Mouse (Mus musculus): ENCODE data around the gene Ddx42.
A peak's percentile ranks its signal among the peaks of the same experiment; 100 is the strongest.
"Not testable (repeated sequence)": the region's sequence is repeated elsewhere in the genome, so short reads cannot be mapped to it uniquely, and the experiment has no call there.

Ddx42 gene

DNA sequence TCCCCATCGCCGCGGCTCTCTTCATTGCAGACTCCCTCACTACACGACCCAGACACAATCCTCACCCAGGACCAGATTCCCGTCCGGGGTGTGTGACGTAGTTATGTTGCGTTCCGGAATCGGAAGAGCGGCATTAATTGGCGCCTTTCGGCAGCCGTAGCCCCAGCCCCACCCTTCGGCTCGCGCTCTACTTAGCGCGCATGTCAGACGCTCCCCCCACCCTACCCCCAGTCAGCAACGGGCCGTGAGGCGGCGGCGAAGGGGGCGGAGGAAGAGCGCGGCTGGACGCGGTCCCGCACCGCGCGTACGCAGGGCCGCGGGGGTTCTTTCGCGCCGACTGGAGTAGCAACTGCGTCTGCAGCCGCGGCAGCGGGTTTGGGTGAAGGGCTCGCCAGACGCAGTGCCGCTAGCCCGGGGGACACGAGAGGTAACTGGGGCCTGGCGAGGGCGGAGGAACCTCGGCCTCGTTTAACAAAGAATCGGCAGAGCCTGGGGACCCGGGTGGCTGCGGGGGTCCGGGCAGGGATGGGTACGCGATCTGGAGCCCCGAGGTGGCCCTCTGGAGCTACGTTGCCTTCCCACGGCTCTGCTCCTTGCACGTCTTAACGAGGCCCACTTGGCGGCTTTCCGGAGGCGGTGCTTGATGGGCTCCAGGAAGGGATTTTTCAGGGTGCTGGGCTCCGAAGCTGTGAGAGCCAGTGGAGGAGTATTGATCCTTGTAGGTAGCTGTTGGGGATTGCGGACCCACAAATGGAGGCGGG, at the start of gene Ddx42:
Ddx42 (plus strand) TSS at position 197 of the 761 bp plus-strand sequence.
- DNase-seq (ENCODE audit: inconsistent age in 2 of 2, low spot score in 1 of 2): peak; percentile 94 to 97

DNA sequence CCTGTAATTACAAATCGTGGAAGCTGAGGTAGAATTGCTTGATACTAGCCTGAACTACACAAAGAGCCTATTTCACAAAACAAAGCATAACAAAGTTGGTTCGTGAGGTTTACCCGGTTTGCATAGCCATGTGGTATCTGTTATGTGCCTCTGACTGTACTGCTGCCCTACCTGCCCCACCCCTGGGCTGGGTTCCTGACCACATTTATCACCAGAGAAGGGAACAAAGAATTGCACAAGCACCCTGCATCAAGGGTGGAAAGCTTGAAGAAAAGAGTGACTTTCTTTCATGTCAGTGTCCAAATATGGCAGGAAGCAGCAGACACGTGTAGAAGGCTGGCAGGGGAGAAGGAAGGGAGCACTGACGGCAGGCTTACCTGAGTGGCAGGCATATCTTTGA, 49.3 kb upstream of the Ddx42 start:
- DNase-seq (ENCODE audit: inconsistent age in 2 of 2, low spot score in 1 of 2): no peak

DNA sequence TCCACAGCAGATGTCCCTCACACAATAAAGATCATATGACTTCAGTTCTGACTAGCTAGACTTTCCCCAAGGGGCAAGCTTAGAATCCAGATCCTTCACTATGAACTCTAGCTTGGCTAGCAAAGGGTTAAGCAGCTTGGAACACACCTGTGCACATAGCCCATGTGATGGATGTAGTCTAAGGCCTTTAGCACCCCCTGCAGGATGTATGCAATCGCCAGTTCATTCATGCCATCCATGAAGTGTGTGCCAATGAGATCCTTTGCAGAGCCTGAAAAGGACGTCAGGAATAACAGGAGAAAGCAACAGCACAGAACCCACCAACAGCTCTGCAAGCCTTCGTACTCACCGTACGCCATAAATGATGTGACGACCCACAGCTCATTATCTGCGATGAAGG, 45.9 kb upstream of the Ddx42 start:
- DNase-seq (ENCODE audit: inconsistent age in 2 of 2, low spot score in 1 of 2): no peak

DNA sequence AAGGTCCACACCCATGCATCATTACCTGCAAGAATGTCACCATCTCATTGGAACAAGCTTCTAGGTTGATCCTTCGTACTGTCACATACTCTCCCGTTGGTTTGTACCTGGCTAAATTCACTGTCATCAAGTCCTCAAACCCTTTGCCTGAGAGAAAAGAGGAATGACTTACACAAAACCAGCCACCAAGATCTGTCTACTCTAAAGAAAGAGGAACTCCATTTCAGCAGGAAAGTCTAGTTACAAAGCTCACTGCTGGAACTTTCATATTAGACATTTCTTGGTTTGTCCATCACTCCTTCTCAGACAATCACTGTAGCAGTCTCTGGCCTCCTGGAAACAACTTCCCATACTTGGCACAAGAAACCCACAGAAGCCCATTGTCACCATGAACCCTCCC, 43.5 kb upstream of the Ddx42 start:
- DNase-seq (ENCODE audit: inconsistent age in 2 of 2, low spot score in 1 of 2): no peak

DNA sequence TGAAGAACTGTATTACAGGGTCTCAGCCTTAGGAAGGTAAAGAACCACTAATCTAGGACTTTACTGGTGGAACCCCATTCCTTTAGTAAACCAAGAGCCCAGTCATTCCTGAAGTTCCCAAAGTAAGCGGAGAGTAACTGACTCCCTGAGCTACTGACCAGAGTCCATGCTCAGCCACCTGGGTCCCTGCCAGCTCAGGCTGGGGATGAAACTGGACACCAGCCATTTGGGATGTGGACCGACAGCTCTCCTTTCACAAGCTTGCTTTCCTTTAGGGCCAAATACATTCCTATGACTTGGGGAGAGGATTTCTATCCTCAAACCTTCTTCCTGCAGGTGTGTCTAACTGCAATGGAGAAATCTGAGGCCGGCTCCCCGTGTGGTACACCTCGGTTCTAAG, 42.4 kb upstream of the Ddx42 start:
- no peak for DNase-seq (ENCODE audit: inconsistent age in 2 of 2, low spot score in 1 of 2)

DNA sequence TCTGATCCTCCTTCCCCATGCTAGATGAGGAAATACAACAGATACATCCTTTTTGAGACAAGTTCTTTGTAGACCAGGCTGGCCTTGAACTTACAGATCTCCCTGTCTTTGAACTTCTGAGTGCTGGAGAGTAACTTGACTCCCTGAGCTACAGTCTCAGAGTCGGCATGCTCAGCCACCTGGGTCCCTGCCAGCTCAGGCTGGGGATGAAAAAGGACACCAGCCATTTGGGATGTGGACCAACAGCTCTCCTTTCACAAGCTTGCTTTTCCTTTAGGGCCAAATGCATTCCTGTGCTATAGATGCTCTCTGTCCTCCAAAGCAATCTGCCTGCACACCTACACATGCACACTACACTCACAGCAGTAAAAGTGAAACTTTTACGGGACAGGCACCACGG, 41.6 kb upstream of the Ddx42 start:
- DNase-seq (ENCODE audit: inconsistent age in 2 of 2, low spot score in 1 of 2): peak; percentile 42 to 60

DNA sequence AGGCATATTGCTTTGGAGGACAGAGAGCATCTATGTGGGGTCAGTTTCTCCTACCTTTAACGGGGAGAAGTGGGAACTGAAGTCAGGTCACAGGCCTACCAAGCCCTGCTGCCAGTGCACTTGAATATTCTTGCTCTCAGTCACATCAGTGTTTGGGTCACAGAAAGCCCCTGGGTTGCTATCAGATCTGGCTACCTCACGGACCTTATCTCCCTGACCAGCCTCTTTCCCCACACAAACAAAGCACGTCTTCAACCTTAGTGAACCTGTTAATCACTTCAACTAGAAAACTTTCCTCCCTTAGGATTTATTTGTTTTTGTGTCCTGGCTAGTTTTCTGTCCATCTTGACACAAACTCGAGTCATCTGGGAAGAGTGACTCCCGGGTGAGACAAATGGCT, 40.4 kb upstream of the Ddx42 start:
- no peak for DNase-seq (ENCODE audit: inconsistent age in 2 of 2, low spot score in 1 of 2)

DNA sequence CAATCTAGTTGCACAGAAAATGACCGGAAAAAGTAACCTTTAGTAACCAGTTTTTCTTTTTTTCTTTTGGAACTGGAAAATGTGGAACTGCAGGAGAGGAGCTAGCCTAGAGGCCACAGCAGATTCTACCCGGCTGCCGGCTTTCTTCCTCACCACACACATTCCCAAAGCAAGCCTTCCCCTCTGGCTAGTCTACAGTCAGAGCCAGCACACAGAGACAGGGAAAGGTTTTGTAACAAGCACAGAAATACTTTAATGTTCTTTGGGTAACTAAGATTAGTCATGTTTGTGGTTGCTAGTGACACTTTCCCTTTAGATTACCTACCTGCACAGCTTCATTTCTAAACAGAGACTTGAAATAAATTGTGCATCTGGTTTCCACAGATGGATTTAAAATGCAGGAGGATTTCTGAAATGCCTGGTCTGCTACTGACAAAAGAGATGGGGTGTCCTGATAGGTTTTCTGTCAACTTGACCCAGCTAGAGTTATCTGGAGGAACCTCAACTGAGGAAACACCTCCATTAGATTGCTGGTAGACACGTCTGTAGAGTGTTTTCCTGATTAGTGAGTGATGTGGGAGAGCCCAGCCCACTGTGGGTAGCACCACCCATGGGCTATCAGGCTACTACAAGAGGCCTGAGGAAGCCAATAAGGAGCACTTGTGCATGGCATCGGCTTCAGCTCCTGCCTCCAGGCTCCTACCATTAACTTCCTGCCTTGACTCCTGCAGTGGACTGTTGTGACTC, 38.5 kb upstream of the Ddx42 start:
- no peak for DNase-seq (ENCODE audit: inconsistent age in 2 of 2, low spot score in 1 of 2)

DNA sequence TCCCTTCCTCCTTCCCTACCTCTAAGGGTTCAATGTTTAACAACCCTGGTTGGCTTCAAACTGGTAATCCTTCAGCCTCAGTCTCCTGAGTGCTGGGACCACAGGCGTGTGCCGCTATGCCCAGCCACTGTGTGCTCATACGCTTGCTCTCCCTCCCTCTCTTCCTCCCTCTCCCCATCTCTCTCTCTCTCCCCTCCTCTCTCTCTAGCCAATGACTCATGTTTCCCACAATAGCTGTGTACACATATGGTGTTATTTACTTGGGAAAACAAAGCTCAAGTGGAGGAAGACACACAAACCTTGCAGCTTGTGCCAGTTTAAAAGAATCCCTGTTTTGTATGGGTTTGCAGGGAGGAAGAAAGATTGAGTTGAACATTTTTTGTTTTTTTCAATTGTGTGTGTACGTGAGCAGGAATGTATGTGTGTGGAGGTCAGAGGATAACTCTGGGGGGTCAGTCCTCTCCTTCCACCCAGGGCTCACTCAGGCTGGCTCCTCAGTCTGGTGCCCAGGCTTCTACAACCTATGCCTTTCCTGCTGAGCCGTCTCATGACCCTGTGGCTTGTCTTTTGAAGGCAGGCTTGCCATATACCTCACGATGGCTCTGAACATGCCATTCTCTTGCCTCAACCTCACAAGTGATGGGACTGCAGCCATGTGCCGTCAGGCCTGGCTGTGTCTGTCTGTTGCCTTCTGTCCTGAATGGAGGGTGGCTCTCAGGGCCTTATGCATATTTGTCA, 36.8 kb upstream of the Ddx42 start:
- no peak for DNase-seq (ENCODE audit: inconsistent age in 2 of 2, low spot score in 1 of 2)

DNA sequence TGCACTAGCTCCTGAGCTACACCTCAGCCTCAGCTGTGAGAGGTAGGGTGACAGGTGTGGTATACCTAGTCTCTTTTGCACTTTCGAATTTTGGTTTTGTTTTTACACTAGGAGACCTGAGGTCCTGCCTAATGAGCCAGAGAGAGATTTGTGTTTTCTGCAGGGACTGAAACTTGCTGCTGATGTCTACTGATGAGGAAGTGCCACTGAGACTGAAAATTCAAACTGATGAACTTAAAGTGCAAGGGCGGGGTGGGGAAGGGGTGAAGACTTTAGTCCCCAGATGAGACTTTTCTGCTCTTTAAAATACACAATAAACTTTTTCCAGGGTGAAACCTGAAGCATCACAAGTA, 36.3 kb upstream of the Ddx42 start:
- DNase-seq (ENCODE audit: inconsistent age in 2 of 2, low spot score in 1 of 2): no peak

DNA sequence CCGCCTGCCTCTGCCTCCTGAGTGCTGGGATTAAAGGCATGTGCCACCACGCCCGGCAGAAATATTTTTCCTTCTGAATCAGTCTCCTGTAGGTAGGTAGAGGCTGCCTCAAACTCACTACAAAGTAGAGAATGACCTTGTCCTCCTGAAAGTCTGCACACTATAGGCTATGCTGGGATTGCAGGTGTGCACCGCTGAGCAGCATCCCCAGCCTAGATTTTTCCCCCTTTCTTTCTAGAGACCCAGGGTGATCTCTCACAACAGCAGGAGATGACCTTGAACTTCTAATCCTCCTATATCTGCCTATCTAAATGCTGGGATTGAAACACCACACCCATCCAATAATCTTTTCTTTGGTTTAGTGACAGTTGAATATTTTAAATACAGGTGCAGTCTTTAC, 29.4 kb upstream of the Ddx42 start:
- no peak for DNase-seq (ENCODE audit: inconsistent age in 2 of 2, low spot score in 1 of 2)

DNA sequence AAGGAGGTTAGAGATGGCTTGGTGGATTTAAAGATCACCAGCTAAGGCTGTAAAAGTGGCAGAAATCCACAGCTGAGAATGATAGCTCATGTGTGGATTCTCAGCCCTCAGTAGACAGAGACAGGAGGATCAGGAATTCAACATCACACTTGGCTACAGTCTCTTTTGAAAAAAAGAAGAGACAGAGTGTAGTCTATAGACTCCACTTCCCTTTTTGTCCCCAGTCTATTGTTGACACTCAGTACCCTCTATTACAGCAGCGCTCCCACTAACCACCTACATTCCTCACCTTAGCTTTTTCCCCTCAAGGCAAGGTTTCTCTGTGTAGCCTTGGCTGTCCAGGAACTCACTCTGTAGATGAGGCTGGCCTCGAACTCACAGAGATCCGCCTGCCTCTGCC, 25.0 kb upstream of the Ddx42 start:
- no peak for DNase-seq (ENCODE audit: inconsistent age in 2 of 2, low spot score in 1 of 2)

DNA sequence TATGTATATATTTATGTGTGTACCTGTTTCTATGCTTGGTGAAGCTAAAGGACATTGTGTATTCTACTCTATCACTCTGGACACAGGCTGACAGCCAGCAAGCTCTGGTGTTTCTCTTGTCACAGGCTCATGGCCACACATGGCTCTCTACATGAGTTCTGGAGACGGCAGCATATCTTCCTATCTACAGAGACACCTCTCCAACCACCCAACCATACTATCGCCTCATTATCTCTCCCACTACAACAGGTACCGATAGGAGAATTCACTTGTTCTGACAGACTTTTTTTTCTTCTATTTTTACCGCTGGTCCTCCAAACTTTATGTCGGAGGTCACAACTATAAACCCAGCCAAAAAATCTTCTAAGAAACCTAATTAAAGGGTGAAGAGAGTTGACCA, 24.5 kb upstream of the Ddx42 start:
- no peak for DNase-seq (ENCODE audit: inconsistent age in 2 of 2, low spot score in 1 of 2)

DNA sequence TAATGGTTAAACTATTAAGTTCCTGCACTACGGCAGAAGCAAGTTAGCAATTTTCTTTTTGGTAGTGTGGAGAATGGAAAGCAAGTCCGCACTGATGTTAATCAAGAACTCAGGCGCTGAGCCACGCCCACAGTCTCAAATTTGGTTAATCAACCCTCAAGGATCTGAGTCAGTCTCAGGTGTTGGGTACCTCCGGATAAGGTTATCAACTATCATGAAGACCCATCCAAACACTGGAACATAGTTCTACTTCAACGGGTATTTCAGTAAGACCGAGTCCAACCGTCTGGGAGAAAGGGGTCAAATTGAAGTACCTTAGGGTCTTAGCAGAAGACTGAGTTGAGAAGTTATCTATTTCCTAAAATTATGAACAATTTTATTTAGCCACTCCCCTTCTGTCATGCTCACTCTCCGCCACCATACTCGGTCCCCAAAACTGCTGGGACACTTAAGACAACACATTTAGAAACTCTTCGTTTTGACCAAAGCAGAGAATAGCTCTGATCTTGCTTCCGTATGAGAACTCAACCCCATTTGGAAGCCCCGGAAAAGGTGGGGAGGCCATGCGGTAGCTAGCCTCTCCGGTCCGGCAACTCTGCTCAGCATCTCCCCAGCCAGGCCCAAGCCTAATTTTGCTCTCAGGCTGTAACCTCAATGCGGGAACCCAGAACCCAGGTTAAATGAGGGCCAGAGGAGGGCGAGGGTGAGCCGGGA, 23.9 kb upstream of the Ddx42 start:
- no peak for DNase-seq (ENCODE audit: inconsistent age in 2 of 2, low spot score in 1 of 2)

DNA sequence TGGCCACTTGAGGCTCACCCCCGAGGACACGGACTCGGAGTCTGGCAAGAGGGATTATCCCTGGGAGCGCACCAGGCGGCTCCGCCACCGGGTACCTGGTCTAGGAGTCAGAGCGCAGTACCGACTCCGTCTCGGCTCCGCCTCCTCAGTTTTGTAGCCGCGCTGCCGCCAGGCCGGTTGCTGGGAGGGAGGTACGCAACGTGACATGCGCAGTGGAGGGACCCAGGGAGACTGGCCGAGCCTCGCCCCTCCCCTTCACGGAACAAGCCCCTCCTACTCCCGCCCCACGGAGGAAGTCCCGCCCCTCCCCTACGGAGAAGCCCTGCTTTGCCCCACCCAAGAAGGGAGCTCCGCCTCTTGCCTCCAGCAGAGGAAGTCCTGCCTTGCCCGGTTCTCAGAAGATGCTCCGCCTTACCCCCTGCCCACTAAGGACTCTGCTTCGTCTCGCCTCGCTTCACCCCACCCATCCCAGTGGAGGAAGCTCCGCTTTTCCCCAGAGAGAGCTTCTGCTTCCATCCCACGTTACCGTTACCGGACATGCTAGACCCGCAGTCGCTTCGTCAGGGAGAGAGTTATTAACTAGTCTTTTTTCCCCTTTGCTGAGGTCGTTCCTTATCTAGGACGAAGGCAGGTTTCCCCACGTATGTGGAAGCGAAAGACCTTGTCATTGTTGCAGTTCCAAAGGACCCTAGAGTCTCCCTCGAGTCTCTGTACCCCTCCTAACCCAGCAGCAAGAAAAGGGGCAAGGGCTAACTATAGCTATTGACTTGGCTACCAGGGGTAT, 23.2 kb upstream of the Ddx42 start:
- DNase-seq (ENCODE audit: inconsistent age in 2 of 2, low spot score in 1 of 2): peak; percentile 98 to 99

DNA sequence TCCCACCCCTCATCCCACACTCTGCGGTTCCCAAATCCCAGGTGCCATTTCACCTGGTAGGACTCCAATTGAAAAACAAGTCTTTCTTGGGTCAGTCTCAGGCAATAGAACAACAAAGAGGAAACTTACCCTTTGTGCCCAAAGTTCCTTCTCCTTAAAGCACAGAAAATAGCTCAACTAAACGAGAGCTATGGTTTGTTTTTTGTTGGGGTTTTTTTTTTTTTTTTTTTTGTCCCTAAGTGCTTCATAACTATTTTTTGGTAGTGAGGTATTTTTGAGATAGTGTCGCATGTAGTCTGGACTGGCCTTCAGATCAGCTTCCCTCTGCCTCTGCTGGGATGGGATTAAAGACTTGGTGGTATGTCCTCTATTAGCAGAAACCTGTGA, 22.6 kb upstream of the Ddx42 start:
- no peak for DNase-seq (ENCODE audit: inconsistent age in 2 of 2, low spot score in 1 of 2)

DNA sequence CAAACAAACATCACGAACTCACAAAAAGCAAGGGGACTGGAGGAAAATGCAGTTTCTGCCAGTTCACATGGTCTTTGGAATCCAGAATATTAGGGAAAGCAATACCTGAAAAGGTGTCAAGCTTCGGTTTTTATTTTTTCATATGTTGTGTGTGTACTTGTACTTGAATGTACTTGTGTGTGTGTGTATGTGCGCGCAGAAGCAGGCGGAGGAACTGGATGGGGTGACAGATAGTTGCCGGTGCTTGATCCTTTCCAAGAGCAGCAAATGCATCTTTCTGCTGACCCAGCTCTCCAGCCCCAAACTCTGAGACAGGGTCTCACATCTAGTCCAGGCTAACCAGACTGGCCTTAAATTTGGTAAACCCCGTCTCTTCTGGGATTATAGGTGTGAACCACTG, 21.8 kb upstream of the Ddx42 start:
- DNase-seq (ENCODE audit: inconsistent age in 2 of 2, low spot score in 1 of 2): no peak

DNA sequence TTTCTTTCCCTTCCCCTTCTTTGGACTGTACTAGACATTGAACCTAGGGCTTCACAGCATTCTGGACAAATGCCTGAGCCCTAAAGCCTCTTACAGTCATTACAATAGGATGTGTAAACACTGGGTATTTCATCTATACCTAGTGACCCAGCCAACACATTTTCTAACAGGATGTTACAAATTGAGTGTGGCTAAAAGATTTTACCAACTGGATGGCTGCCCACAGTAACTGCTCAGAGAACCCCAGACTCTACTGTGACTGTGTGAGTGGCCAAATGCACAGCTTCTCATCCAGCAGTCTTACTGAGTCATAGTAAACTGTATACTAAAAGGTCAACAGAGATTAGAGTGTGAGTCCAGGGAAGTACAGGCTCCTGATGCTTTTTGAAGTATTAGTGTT, 21.4 kb upstream of the Ddx42 start:
- DNase-seq (ENCODE audit: inconsistent age in 2 of 2, low spot score in 1 of 2): no peak

DNA sequence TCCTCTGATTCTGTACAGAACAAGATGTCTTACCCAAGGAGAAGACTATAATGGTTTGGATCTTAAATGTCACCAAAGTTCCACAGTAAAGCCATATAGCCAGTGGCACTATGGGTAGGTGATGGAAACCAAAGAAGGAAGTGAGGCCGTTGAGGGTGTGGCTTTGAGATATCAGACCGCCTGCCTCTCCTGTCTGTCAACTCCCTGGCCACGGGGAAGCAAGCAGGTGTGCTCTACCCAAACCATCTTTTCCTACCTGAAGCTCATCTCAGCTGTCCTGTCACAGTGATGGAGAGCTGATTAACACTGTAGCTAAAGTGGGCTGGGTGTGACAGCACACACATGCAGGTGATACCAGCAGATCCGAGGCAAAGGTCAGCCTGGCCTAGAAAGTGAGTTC, 18.4 kb upstream of the Ddx42 start:
- no peak for DNase-seq (ENCODE audit: inconsistent age in 2 of 2, low spot score in 1 of 2)

DNA sequence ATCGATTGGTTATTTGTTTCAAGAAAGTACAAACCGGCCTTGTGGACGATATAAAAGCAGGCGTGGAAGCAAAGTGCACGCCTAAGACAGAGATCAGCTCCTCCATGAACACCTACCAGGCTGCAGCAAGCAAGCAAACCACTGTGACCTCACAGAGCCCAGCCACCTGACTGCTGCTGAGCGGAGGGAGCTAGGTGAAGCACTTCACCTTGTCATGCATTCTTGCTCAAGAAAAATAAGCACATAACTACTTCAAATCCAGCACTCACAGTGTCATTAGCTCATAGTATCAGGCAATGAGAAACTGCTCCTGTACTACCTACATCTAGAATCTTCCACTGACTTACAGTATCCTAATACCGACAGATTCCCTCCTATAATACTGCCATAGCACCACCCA, 16.7 kb upstream of the Ddx42 start:
- not testable (repeated sequence) for DNase-seq (ENCODE audit: inconsistent age in 2 of 2, low spot score in 1 of 2)

DNA sequence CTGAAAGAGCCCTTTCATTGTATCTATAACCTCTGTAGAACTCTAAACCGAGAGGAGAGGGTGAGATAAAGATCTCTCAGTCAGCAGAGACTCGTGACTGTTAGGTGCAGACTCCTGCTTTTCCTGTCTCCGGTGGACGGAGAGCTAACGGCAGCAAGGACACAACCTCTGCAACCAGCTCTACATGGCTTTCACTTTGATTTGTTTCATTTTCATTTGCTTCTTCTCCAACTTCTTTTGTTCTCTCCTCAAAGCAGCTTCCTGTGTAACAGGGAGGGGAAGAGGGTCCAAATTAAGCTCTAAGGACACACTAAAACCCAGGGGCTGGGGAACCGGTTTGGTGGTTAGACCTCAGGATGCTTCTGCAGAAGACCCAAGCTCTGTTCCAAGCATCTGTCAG, 16.0 kb upstream of the Ddx42 start:
- no peak for DNase-seq (ENCODE audit: inconsistent age in 2 of 2, low spot score in 1 of 2)
